Mouse (Mus musculus): ENCODE data around the gene Pard3b.

- TF ChIP-seq CTCF (IDR thresholded peaks at IDR 0.05; ENCODE audit: insufficient read depth, low read depth, low read length) (no peak), POLR2A (IDR thresholded peaks at IDR 0.05; ENCODE audit: insufficient read depth, low read depth, low read length) (no peak)
Observed at GRCm38 (mm10) chr1:61756771-61757170, 118.1 kb downstream of the Pard3b start.
